ENCODE assay signal across 14 mouse cellular contexts in genomic region chr2:26957488-26957859, GRCm38 (mm10). TPM values are rescaled to one million over a fixed set of nuclear protein-coding genes. Genes with fewer than 3 reads are reported as not detected.
"Had no signal": no experiment of that assay in that cellular context is flagged by ENCODE, and none has a peak within 500 bp of the region (broad histone marks: within the 10 kb centered on the region; RNA-seq: fewer than 3 reads in every experiment).

No protein-coding gene starts in this region.

- H3K4me3 ChIP-seq: hindbrain, embryonic 13.5 days; layer of hippocampus, adult 2 months; limb, embryonic 12.5 days; midbrain, embryonic 12.5 days; neural tube, embryonic 13.5 days had no signal

- ATAC-seq: hindbrain, postnatal 0 days; midbrain, embryonic 16.5 days had no signal

- H3K27me3 ChIP-seq: hindbrain, embryonic 13.5 days; limb, embryonic 12.5 days; midbrain, embryonic 12.5 days; neural tube, embryonic 13.5 days had no signal

- H3K9ac ChIP-seq: hindbrain, embryonic 13.5 days; limb, embryonic 12.5 days; midbrain, embryonic 12.5 days; neural tube, embryonic 13.5 days had no signal

- H3K4me2 ChIP-seq: hindbrain, embryonic 13.5 days; limb, embryonic 12.5 days; midbrain, embryonic 12.5 days; neural tube, embryonic 13.5 days had no signal

- DNase-seq: lung, adult 18-20 months; retina, postnatal 1 day; right cerebral cortex, postnatal 4 days; thymus, adult 18-20 months; thymus, postnatal 25 days had no signal

- H3K9me3 ChIP-seq: hindbrain, embryonic 13.5 days; limb, embryonic 12.5 days; midbrain, embryonic 12.5 days; neural tube, embryonic 13.5 days had no signal

- H3K27ac ChIP-seq: hindbrain, embryonic 13.5 days; hindbrain, postnatal 0 days; layer of hippocampus, adult 2 months; limb, embryonic 12.5 days; midbrain, embryonic 12.5 days; neural tube, embryonic 13.5 days; stomach, postnatal 0 days had no signal

RNA-seq across cellular contexts. Expression of gene Adamts13, which starts 15.7 kb away (rescaled TPM):
- polyA plus RNA-seq: hindbrain, postnatal 0 days; midbrain, embryonic 12.5 days; midbrain, embryonic 16.5 days; neural tube, embryonic 13.5 days had no signal

RNA-seq across cellular contexts. Expression of gene Stkld1, which starts 23.6 kb away (rescaled TPM):
- polyA plus RNA-seq: intestine, embryonic 14.5 days; midbrain, embryonic 12.5 days had no signal
